Comparison of ENCODE assay signal across 11 mouse cellular contexts in the genomic region with DNA sequence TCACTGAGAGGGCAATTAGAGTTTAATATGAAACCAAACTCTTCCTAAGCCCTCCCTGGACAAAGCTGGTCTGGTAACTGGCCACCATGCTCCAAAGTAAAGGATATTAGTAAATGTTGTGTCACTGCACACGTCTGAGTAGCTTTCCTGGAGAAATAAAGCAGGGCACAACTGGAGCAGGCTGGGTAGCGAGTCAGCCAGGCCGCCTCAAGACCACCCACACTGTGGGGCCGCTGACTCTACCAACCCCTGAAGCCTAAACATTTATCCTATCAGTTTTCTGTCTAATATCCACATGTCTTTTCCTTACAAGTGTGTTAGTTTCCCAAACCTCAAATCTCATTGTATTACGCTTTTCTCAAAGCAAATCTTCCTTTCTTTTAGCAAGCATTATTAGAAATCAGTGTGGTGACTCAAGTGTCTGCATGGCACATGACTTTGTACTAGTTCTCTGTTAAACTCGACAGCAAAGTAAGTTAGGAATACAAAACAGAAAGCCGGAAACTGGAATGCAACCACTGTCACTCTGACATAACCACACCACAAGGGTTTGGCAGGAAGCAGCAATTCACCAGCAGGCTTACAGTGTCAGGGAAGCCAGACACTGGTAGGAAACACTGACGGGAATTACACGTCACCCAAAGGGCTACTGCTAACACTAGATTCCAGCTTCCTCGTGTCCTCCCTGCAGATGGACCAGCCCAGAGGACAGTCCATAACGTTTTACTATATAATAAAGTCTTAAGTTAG. TPM values are rescaled to one million over a fixed set of nuclear protein-coding genes. Genes with fewer than 3 reads are reported as not detected.
DNase-seq lines count a peak whose midpoint lies in the region; ATAC-seq and TF ChIP-seq lines count a peak whose summit lies in the region.
"Had no signal": no experiment of that assay in that cellular context is flagged by ENCODE, and none has a peak within 500 bp of the region (broad histone marks: within the 10 kb centered on the region; RNA-seq: fewer than 3 reads in every experiment).

No protein-coding gene starts in this region.

- no peaks in the 10 kb centered on the region for H3K4me1 ChIP-seq in embryonic facial prominence, embryonic 10.5 days
- H3K4me1 ChIP-seq in intestine, postnatal 0 days (replicated peaks; ENCODE audit: control insufficient read depth, insufficient read depth, low read length): no peaks in the 10 kb centered on the region
- H3K4me1 ChIP-seq: forebrain, embryonic 13.5 days; neural tube, embryonic 13.5 days had no signal

- no peak overlapping the region for H3K4me3 ChIP-seq in embryonic facial prominence, embryonic 10.5 days
- no peak overlapping the region for H3K4me3 ChIP-seq in intestine, postnatal 0 days (ENCODE audit: low read depth, low read length)
- H3K4me3 ChIP-seq: forebrain, embryonic 13.5 days; neural tube, embryonic 13.5 days had no signal

- H3K9ac ChIP-seq in intestine, postnatal 0 days (ENCODE audit: low read depth, low read length): no peak overlapping the region
- H3K9ac ChIP-seq: forebrain, embryonic 13.5 days; neural tube, embryonic 13.5 days had no signal

- no peaks in the 10 kb centered on the region for H3K27me3 ChIP-seq in embryonic facial prominence, embryonic 10.5 days (replicated peaks; ENCODE audit: low read depth, poor library complexity, severe bottlenecking)
- no peaks in the 10 kb centered on the region for H3K27me3 ChIP-seq in intestine, postnatal 0 days (replicated peaks; ENCODE audit: control insufficient read depth, insufficient read depth, low read length)
- H3K27me3 ChIP-seq: forebrain, embryonic 13.5 days; neural tube, embryonic 13.5 days had no signal

- 0 out of 2 replicates have a peak, but pooled peaks have one; percentile 5 for TF ChIP-seq CTCF in intestine, postnatal 0 days (IDR thresholded peaks at IDR 0.05; ENCODE audit: low read depth)

- H3K36me3 ChIP-seq in embryonic facial prominence, embryonic 10.5 days (replicated peaks): peaks cover 48% of the 10 kb centered on the region
- H3K36me3 ChIP-seq in intestine, postnatal 0 days (ENCODE audit: control insufficient read depth, insufficient read depth): peaks cover 14% of the 10 kb centered on the region

- no peak overlapping the region for H3K27ac ChIP-seq in embryonic facial prominence, embryonic 10.5 days (replicated peaks)
- peak overlapping the region; percentile 47; the same call in 1 of the 2 replicates for H3K27ac ChIP-seq in intestine, postnatal 0 days (ENCODE audit: low read depth, low read length)
- H3K27ac ChIP-seq: forebrain, embryonic 13.5 days; neural tube, embryonic 13.5 days had no signal

- H3K4me2 ChIP-seq in intestine, postnatal 0 days (replicated peaks; ENCODE audit: low read depth): no peak overlapping the region
- H3K4me2 ChIP-seq: forebrain, embryonic 13.5 days; neural tube, embryonic 13.5 days had no signal

- DNase-seq in embryo, embryonic 11 days: peak; percentile 19
- DNase-seq in embryo, embryonic 9.5 days (ENCODE audit: extremely low spot score): no peak
- peak; percentile 40 for DNase-seq in embryonic facial prominence, embryonic 10.5 days (ENCODE audit: low spot score)
- no peak for DNase-seq in layer of hippocampus, postnatal 10 days (ENCODE audit: low spot score in 2 of 2)
- DNase-seq in cerebellum, adult 11 months: no peak
- DNase-seq in cerebellum, postnatal 4 days (ENCODE audit: low spot score in 2 of 2): no peak
- DNase-seq: cerebellum, adult 8-10 months had no signal

- no peak for ATAC-seq in intestine, postnatal 0 days
- ATAC-seq in megakaryocyte, adult 5-6 weeks (ENCODE audit: poor library complexity, severe bottlenecking): peak; percentile 58
- ATAC-seq: forebrain, embryonic 13.5 days had no signal

- H3K9me3 ChIP-seq in embryonic facial prominence, embryonic 10.5 days: no peaks in the 10 kb centered on the region
- H3K9me3 ChIP-seq in intestine, postnatal 0 days (ENCODE audit: control insufficient read depth): no peaks in the 10 kb centered on the region
- H3K9me3 ChIP-seq: forebrain, embryonic 13.5 days; neural tube, embryonic 13.5 days had no signal

- 75% methylated on average over 11 of the region's 11 CpGs for WGBS in embryonic facial prominence, embryonic 10.5 days
- WGBS in intestine, postnatal 0 days: 52% methylated on average over 11 of the region's 11 CpGs

RNA-seq across cellular contexts. Expression of a gene that starts 18.3 kb away (rescaled TPM):
- 80.1 and 81.6 TPM in 2 replicates for polyA plus RNA-seq in embryonic facial prominence, embryonic 10.5 days (2016; fragmentation: Nextera tagmentation; extraction: Ambion mirVana)
- polyA plus RNA-seq in intestine, postnatal 0 days (2015; fragmentation: Nextera tagmentation; extraction: Ambion mirVana): 52.4 and 55.5 TPM in 2 replicates
- total RNA-seq in megakaryocyte, adult 5-6 weeks (2015): 41.2 and 45.0 TPM in 2 replicates
- total RNA-seq in megakaryocyte, adult 5-6 weeks (2017): 23.8 and 29.6 TPM in 2 replicates
- 10 to 100 TPM; 35.9 to 36.5 TPM for total RNA-seq in layer of hippocampus, postnatal 10 days (2021)

Comparison
In these comparisons a context has a peak if more than half of its experiments do, and no peak if none do; other contexts are left out.
1. DNase-seq: peak in embryo, embryonic 11 days (single experiment) and embryonic facial prominence, embryonic 10.5 days (single experiment); none in embryo, embryonic 9.5 days (single experiment), layer of hippocampus, postnatal 10 days (0 of 2), cerebellum, adult 11 months (single experiment) and cerebellum, postnatal 4 days (0 of 2).